Mouse (Mus musculus) kidney, postnatal 0 days (tissue): ENCODE data around the gene 2010315B03Rik. TPM values are rescaled to one million over a fixed set of nuclear protein-coding genes. Genes with fewer than 3 reads are reported as not detected.

Experiments
- ATAC-seq: fragments of 200-750 bp; cut with Nextera tagmentation; replicated peaks from 2 replicates; pipeline ENCODE4 v1.8.0; 2017; ENCODE audit warnings: low read depth, moderate number of reproducible peaks, moderate TSS enrichment, moderate library complexity; ENCODE audit not compliant: low FRiP score
- DNase-seq: peaks from one replicate; pipeline ENCODE4 v3.0.0-alpha.2; 2016; ENCODE audit warnings: low spot score
- H3K27ac ChIP-seq: fragments of 300-500 bp; sonication (generic); 2 replicates; pipeline ENCODE4 v1.5.1; 2014; ENCODE audit warnings: mild to moderate bottlenecking
- H3K27me3 ChIP-seq: fragments of 300-500 bp; sonication (generic); 2 replicates; pipeline ENCODE4 v1.6.1; 2014; ENCODE audit warnings: low read length, mixed read lengths; ENCODE audit not compliant: insufficient read depth
- H3K36me3 ChIP-seq: fragments of 300-500 bp; sonication (generic); 2 replicates; pipeline ENCODE4 v1.6.1; 2014; ENCODE audit warnings: low read length, mixed read lengths; ENCODE audit not compliant: insufficient read depth
- H3K4me1 ChIP-seq: fragments of 300-500 bp; sonication (generic); replicated peaks from 2 replicates; pipeline ENCODE4 v1.6.1; 2014; ENCODE audit warnings: antibody characterized with exemption, low read length, mixed read lengths; ENCODE audit not compliant: insufficient read depth
- H3K4me2 ChIP-seq: fragments of 300-500 bp; sonication (generic); 2 replicates; pipeline ENCODE4 v1.6.1; 2014; ENCODE audit warnings: mild to moderate bottlenecking, low read length, moderate library complexity, mixed read lengths
- H3K4me3 ChIP-seq: fragments of 300-500 bp; sonication (generic); replicated peaks from 2 replicates; pipeline ENCODE4 v1.5.1; 2014; ENCODE audit warnings: low read depth, low read length
- H3K9ac ChIP-seq: fragments of 300-500 bp; sonication (generic); 2 replicates; pipeline ENCODE4 v1.6.1; 2014; ENCODE audit warnings: low read depth, low read length
- H3K9me3 ChIP-seq: fragments of 300-500 bp; sonication (generic); replicated peaks from 2 replicates; pipeline ENCODE4 v1.6.1; 2016; ENCODE audit warnings: low read length, inconsistent platforms, mixed read lengths
- CTCF ChIP-seq: IDR thresholded peaks from 2 replicates; pipeline ENCODE4 v1.5.1; 2016; ENCODE audit warnings: antibody characterized with exemption, low read depth, mild to moderate bottlenecking, moderate library complexity
- WGBS: fragments of 180-500 bp; shearing (Covaris S2); extraction: QIAGEN DNeasy Blood & Tissue Kit; methylation state at CpG from one replicate; pipeline ENCODE4 v1.1.7; 2014; 5-methylcytosine and 5-hydroxymethylcytosine counted together
- polyA plus RNA-seq: library from polyadenylated mRNA; unstranded; fragments of >200 nt; fragmentation: Nextera tagmentation; extraction: Ambion mirVana; gene quantifications from 2 replicates; pipeline ENCODE4 v1.2.1, GENCODE M21; 2015

The 2010315B03Rik gene
- polyA plus RNA-seq, 1 experiment from 2014 or later: 14.6 TPM

DNA sequence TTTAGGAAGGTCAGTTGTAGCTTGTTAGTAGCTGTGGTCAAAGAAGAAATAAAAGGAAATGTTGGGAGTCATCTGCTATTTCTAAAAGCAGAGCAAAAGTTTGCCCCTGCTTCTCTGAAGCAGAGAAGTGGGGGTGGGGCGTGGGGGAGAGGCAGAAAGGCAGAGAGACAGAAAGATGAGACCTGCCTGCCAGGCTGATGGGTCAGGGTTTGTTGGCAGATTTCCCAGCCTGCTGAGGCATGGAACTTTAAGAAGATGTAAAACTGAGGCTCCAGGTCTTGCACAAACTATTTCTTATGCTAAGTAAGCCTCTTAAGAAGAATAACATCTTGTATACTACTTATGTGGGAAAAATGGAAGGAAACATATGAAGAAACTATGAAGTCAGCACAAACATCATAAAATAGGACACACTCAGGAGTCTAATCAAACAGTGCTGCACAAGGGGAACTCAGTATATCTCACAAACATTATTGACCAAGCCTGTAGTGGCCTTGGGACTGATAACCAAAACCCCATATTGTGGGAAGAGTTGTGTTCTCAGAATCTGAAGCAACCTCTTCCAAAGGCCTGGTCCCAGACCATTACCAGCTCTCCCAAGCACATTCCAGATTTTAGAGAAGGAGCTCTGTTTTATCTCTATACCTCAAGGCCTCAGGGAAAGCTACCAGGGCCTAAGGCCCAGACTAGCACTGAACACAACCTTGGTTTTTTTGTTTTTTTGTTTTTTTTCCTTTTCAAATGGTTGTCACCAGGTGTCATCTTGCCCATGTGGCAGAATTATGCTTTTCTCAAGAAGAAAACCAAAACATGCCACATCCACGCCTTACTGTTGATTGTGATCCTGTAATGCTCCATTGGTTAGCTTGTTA is 31.7 kb downstream of the 2010315B03Rik start:
- WGBS: 34% methylated on average over 2 of the region's 2 CpGs

DNA sequence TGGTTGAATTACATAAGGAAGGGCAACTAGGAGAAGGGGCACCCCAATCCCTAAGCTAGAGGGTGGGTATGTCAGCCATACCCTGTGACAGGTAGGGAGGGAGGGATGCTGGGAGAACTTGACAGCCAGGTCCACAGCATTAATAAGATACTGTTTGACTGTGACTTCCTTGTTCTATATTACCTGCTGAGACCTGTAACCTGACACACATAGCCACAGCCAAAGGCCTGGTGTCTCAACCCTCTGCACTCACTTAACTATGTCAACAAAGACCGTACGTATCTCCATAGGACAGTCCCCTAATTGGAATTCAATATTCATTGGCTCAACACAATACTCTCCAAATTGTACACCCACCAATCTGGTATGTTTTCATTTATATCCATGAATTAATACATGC is 33.2 kb downstream of the 2010315B03Rik start:
- DNase-seq (no peak), ATAC-seq (no peak)
- Histone ChIP-seq H3K9me3 (peaks cover 8% of the 10 kb centered on the region), H3K4me1 (0 out of 2 replicates have a peak, but pooled peaks cover 4% of the 10 kb centered on the region), H3K36me3 (peaks cover 14% of the 10 kb centered on the region; the same call in 1 of the 2 replicates), H3K4me2 (no peak overlapping the region), H3K27me3 (no peaks in the 10 kb centered on the region), H3K27ac (no peak overlapping the region), H3K4me3 (no peak overlapping the region), H3K9ac (no peak overlapping the region)
- TF ChIP-seq CTCF: no peak
- WGBS: 32% methylated on average over 2 of the region's 2 CpGs

More for the DNA sequence above, 31.7 kb downstream of the 2010315B03Rik start:
- peak overlapping the region; percentile 77; the same call in 1 of the 2 replicates for H3K9ac ChIP-seq
- DNase-seq (no peak), ATAC-seq (no peak)
- H3K9me3 ChIP-seq: no peaks in the 10 kb centered on the region
- H3K36me3 ChIP-seq: peaks cover 11% of the 10 kb centered on the region; the same call in 1 of the 2 replicates
- H3K4me2 ChIP-seq: peak overlapping the region; percentile 66
- peak overlapping the region; percentile 83; the same call in 1 of the 2 replicates for H3K27ac ChIP-seq
- 0 out of 2 replicates have a peak, but pooled peaks cover 4% of the 10 kb centered on the region for H3K4me1 ChIP-seq
- H3K4me3 ChIP-seq: peak overlapping the region; percentile 77; the same call in 1 of the 2 replicates
- no peak for TF ChIP-seq CTCF
- no peaks in the 10 kb centered on the region for H3K27me3 ChIP-seq

GRCm38 (mm10) chr9:124275064-124275463 is 37.4 kb downstream of the 2010315B03Rik start:
- Histone ChIP-seq H3K36me3 (peaks cover 21% of the 10 kb centered on the region), H3K27ac (no peak overlapping the region), H3K27me3 (no peaks in the 10 kb centered on the region), H3K9ac (no peak overlapping the region), H3K4me3 (no peak overlapping the region), H3K9me3 (peaks cover 27% of the 10 kb centered on the region), H3K4me1 (no peaks in the 10 kb centered on the region), H3K4me2 (no peak overlapping the region)
- ATAC-seq (no peak), DNase-seq (no peak)
- 92% methylated on average over 2 of the region's 2 CpGs for WGBS
- TF ChIP-seq CTCF: no peak

- ATAC-seq: no peak; the same call in 1 of the 2 replicates
- H3K9ac ChIP-seq: no peak overlapping the region
- no peak for TF ChIP-seq CTCF
- no peak for DNase-seq
- no peak overlapping the region for H3K4me3 ChIP-seq
- H3K4me2 ChIP-seq: no peak overlapping the region
- H3K36me3 ChIP-seq: peaks cover 34% of the 10 kb centered on the region
- H3K4me1 ChIP-seq: no peaks in the 10 kb centered on the region
- no peak overlapping the region for H3K27ac ChIP-seq
- H3K27me3 ChIP-seq: no peaks in the 10 kb centered on the region
- peaks cover 38% of the 10 kb centered on the region for H3K9me3 ChIP-seq
Measured at GRCm38 (mm10) chr9:124273172-124273571, 39.3 kb downstream of the 2010315B03Rik start.

DNA sequence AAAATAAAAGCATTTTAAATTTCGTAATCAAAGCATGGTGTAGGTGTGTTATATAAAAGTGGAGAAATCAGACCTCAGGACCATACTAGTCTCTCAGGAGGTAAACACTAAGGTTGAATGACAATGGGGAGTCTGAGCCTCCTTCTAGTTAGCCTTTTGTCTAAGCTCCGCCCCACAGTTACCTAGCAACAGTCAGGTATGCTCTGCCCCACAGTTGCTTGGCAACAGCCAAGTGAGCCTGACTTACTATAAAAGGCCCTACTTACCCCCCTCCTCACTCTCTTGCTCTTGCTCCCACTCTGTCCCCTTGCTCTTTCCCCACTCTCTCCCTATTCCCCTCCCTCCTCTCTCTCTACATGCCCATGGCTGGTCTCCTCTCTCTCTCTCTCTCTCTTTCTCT is 44.6 kb downstream of the 2010315B03Rik start:
- no peak overlapping the region for H3K27ac ChIP-seq
- H3K4me1 ChIP-seq: no peaks in the 10 kb centered on the region
- peaks cover 16% of the 10 kb centered on the region for H3K9me3 ChIP-seq
- H3K9ac ChIP-seq: no peak overlapping the region
- H3K27me3 ChIP-seq: no peaks in the 10 kb centered on the region
- whole genome bisulfite sequencing: 30% methylated on average over 2 of the region's 2 CpGs
- no peak overlapping the region for H3K4me2 ChIP-seq
- H3K36me3 ChIP-seq: peaks cover 19% of the 10 kb centered on the region
- no peak overlapping the region for H3K4me3 ChIP-seq
- TF ChIP-seq CTCF: no peak
- DNase-seq (no peak), ATAC-seq (peak; percentile 77)

DNA sequence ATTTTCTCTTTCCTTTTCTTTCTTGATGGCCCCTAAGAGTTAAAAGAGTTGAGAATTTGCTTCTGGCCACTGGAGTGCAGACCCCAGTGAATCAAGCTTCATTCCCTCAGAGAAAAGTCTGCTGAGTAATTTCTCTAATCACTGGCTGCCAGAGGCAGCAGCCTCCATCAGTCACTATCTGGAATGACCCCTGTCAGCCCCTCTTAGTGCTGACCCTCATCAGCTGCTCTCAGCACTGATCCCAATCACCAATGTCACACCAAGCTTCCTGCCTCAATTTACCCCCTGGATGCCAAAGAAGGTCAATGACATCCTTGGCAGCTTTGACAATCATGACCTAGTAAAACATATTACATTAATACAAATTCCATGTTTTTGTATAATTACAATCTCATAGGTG is 45.0 kb downstream of the 2010315B03Rik start:
- Histone ChIP-seq H3K4me1 (no peaks in the 10 kb centered on the region), H3K9me3 (peaks cover 14% of the 10 kb centered on the region), H3K4me3 (no peak overlapping the region), H3K36me3 (peaks cover 19% of the 10 kb centered on the region), H3K27me3 (no peaks in the 10 kb centered on the region), H3K4me2 (no peak overlapping the region), H3K27ac (no peak overlapping the region), H3K9ac (no peak overlapping the region)
- DNase-seq (no peak), ATAC-seq (no peak)
- TF ChIP-seq CTCF: no peak
